Mouse (Mus musculus) WW6 (cell line): ENCODE data around the gene Rasgef1b.

Source experiments
- DNase-seq: peaks from one replicate; pipeline ENCODE4 v3.0.0-alpha.2; 2013; ENCODE audit warnings: low read depth, low spot score

Rasgef1b gene

DNA sequence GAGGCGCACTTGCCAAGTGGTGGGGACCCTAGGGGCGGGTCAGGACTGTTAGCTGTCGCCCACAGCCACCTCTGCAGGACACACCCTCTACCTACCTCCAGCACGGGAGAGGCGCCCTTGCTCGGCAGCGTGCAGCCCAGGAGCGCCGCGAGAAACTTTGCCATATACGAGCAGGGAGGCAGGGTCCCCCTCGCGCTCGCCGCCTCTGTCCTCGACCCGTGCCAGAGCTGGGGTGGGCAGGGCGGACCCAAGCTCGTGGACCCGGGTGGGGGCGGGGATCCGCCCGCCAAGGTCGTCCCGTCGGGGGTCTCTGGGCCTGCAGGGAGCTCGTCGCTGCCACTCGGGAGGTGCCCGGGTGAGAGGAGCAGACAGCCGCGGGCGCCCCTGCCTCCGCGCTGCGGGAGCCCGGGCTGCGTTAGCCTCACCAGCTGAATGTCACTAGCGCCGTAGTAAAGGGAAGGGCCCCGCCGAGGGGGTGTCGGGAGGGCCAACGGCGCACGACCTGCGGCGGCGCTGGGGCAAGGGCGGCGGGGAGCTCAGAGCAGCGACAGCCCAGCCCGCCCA is at the start of gene Rasgef1b:
Gene Rasgef1b, minus strand, starts transcription at position 417 of the 564 bp plus-strand sequence.
- DNase-seq = no peak

DNA sequence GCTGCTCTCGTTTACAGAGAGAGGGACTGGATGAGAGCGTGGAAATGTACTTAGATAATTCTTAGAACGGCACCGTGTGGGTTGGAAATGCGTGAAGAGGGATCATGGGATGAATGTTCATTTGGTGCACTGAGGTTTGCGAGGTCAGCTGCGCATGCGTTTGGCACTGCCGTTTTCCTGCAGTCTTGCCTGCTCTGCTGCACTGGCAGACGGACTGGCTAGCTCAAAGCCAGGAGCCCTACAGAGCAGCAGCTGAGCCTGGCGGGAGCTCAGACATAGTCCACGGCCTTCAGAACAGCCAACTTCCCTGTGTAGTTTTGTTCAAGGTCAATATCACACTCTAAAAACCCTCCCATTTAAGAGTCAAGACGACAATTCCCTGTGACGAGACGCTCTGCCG is 46.5 kb upstream of the Rasgef1b start:
- no peak for DNase-seq

- DNase-seq = no peak
Observed at GRCm38 (mm10) chr5:99773265-99773664, 44.4 kb upstream of the Rasgef1b start.

DNA sequence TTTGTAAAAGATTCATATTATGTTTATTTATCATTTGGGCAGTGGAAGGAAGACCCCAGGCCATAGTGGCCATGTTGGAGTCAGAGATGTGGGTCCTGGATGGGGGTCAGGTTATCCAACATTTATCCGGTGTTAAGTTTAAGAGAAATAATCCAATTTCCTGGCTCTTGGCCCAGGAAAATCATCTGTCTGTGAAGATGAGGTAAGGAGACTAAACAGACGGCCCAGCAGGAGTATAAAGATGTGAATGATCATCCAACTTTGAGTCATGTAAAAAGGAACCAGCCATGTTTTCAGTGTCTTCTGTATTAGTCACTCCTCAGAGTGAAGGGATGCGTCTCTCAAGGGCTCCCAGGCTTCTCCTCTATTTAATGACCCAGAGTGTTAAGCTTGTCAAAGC is 35.4 kb upstream of the Rasgef1b start:
- DNase-seq = no peak

GRCm38 (mm10) chr5:99758859-99759258 is 30.0 kb upstream of the Rasgef1b start:
- DNase-seq = no peak

DNA sequence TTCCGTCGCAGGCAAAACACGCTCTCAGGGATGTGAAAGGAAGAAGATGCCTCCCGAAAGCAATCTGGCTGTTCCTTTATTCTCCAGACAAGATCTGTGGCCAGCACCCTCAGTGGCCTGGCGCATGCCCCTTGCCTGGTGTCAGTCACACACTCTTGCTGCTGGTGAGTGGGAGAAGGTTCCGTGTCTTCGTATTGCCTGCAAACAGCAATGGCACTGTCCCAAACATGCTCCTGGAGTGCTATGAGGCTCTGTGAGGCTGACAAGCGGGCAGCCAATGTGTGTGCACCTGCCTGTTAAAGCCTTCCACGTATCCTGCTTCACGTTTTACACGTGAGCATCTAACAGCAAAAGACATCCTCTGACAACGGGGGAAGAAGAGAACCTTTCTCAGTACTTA is 25.0 kb upstream of the Rasgef1b start:
- no peak for DNase-seq

- no peak for DNase-seq
Observed at GRCm38 (mm10) chr5:99753368-99753767, 24.5 kb upstream of the Rasgef1b start.

DNA sequence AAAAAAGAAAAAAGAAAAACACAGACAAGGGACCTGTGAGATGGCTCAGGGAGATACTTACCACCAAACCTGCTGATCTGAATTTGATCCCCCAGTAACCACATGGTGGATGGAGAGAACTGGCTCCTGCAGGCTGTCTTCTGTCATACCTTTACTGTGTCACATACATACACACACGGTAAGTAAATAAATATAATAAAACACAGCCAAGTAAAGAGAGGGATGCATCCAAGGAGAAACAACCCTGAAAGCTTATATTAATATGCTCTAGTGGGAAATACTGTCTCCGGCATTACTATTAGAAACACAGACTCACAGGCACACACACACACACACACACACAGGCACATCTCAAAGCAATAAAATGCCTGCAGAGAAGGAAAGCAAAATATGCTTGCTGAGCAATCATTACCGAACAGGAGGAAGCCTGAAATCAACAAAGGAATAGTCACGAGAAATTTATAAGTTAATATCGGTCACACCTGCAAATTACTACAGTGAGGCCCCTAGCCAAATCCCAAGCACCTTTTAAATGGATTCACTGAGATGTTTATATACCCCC is 23.9 kb upstream of the Rasgef1b start:
- DNase-seq = no peak

GRCm38 (mm10) chr5:99748417-99748816 is 19.6 kb upstream of the Rasgef1b start:
- DNase-seq = no peak

GRCm38 (mm10) chr5:99746087-99746486 is 17.2 kb upstream of the Rasgef1b start:
- DNase-seq = no peak

DNA sequence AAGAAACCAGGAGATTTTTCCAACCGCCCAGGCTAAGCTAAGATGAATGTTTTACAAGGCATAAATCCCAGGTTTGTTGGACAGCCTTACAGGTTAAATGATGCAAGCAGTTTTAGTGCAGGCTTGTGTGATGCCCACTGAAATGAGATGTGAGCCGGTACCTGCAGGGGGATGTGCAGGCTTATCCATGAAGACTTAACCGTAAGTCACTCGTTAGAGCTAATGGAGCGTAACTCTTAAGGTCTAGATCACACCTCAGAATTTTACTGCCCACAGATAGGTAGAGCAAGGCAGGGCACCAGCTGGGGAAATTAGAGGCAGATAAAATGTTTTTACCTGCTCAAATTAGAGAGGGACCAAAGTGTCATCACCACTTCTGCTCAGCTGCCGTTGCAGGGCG is 14.0 kb upstream of the Rasgef1b start:
- DNase-seq = no peak

DNA sequence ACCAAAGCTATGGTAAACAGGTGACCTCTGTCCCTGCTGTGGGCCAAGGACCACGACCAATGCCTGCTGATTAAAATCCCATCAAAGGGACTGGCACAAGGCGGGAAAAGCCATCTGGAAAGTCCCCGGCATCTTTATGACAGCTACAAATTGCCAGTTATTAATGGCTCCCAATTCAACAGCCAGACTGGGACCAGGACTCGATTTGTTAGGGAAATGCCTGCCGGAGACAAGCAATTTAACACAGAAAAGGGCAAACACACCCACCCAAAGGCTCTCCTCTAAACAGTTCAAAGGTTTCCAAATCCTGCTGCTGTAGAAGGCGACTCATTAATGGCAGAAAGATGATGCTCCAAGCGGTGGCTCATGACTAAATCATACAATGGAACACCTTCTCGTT is 13.2 kb upstream of the Rasgef1b start:
- DNase-seq = no peak

GRCm38 (mm10) chr5:99737937-99738727 is 9.3 kb upstream of the Rasgef1b start:
- no peak for DNase-seq

GRCm38 (mm10) chr5:99729931-99730330 is 1.1 kb upstream of the Rasgef1b start:
- DNase-seq = no peak

DNA sequence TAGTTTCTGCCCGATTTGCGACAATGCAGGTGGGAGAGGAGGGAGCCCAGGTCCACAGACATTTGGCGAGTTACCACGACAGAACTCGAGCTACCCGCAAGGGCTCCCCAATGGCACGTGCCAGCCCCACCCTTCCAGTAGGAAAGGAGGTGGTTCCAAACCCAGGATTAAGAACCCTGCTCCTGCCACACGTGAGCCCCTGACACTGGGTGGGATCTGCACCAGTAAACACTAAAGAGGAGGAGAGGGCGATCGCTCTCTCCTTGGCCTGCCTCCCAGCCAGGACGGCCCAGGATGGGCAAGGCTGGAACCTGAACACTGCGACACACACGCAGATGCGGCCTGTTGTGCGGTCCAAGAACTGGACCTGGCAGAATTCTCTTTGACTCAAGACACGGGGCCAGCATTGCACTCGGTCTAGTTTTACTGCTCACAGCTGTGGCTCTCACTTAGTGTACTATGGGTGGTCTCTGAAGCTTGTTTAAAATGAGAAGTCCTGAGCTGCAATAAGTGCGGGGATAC is 557 bp upstream of the Rasgef1b start:
- no peak for DNase-seq

DNA sequence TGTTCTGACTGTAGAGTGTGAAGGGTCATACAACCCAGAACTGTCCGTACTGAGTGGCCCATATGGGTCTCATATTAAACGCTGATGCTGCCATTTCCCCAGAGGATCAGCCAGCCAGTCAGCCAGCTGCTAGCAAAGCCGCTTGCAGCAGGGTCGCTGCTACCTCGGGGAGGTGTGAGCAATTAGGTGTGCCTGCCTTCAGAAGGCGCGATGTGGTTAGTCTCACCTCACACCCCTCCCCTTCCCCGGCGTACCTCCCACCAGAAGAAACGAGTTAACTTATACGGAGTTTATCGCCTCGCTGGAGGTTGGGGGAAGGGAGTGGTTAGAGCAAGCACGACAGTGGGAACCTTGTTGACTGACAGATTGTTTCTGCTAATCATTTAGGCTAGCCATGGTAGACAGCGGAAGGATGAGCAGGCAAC is 826 bp downstream of the Rasgef1b start:
- no peak for DNase-seq

DNA sequence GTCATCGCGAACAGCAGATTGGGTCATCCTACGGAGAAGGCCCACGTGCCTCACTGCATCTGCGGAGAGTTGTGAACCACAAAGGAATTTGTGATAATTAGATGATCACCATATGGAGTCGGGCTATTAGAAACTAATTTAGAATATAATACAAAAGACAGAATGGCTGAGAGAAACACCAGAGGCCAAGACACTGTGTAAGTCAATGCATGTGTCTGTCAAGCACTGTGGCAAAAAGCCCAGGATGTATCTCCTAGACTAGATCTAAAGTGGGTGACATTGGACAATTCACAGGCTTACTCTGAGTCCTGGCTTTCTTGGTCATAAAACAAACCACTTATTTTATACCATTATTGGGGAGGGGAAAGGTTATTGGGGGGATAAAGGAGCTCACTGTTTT is 4.9 kb downstream of the Rasgef1b start:
- DNase-seq = no peak

- no peak for DNase-seq
Observed at GRCm38 (mm10) chr5:99722310-99722709, 6.6 kb downstream of the Rasgef1b start.

- DNase-seq = no peak
Observed at GRCm38 (mm10) chr5:99720554-99720953, 8.3 kb downstream of the Rasgef1b start.

DNA sequence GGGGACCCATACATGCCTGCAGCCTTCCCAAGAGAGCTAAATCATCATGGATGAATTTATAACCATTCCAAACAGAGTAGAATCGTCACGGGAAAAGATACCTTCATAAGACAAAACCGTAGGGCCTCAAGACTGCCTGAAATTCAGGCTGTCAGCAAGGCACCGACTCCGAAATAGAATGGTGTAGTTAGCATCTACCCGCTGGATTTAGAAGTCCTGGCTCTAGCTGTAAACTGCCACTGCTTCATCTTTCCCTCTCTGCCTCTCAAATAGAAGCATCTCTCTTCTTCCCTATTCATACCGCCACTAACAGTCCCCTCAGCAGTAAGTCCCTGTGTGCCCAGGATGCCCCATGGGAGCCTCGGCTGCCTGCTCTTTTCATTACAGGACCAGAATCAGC is 10.9 kb downstream of the Rasgef1b start:
- no peak for DNase-seq

GRCm38 (mm10) chr5:99715281-99715744 is 13.6 kb downstream of the Rasgef1b start:
- DNase-seq = no peak

DNA sequence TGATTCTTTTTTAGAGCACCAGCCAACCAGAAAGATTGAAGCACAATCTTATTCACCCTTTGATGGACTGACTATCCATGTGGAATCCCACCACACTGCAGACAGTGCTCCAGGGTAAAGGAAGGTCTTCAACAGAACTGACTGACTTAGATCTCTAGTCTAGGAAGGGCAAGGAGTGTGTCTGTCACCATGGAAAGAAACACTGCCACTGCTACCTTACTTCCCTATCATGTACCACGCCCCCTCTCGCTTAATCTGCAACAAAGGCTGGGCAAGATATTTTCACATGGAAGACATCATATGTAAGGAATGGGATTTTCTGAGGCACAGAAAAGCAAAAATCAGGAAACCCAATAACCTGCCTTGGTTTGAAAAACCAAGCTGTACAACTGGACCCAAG is 16.9 kb downstream of the Rasgef1b start:
- DNase-seq = no peak

- DNase-seq = no peak
Observed at GRCm38 (mm10) chr5:99708706-99709105, 20.2 kb downstream of the Rasgef1b start.
